ENCODE assay signal across 30 mouse cellular contexts in the genomic region with DNA sequence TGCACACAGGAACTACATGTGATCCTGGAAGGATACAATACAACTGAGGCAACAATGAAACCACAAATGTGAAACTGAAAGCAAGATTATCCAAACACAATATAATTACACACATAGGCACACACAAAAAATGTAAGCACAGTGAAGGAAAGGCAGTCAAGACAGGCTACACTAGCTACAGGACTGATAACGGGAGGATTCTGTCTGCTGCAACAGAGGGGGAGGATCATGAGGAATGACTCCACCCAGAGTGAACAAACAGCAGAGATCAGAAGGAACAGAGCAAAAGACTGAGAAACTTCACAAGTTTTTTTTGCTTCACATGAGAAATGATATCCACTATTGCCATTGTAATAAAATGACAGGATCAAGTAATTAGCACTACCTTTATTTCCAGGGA. TPM values are rescaled to one million over a fixed set of nuclear protein-coding genes. Genes with fewer than 3 reads are reported as not detected.
A peak's percentile ranks its signal among the peaks of the same experiment; 100 is the strongest.
DNase-seq lines count a peak whose midpoint lies in the region; ATAC-seq and TF ChIP-seq lines count a peak whose summit lies in the region.
"Had no signal": no experiment of that assay in that cellular context is flagged by ENCODE, and none has a peak within 500 bp of the region (broad histone marks: within the 10 kb centered on the region; RNA-seq: fewer than 3 reads in every experiment).

No protein-coding gene starts in this region.

- ATAC-seq in liver, embryonic 12.5 days = peak; percentile 54; the same call in 1 of the 2 replicates
- no peak for ATAC-seq in liver, postnatal 0 days
- ATAC-seq in erythroid progenitor cell, adult 5-6 weeks (replicated peaks; ENCODE audit: low FRiP score, poor library complexity, severe bottlenecking) = peak; percentile 52
- peak; percentile 60 for ATAC-seq in megakaryocyte progenitor cell, adult 5-6 weeks (replicated peaks; ENCODE audit: poor library complexity)
- no peak for ATAC-seq in hindbrain, embryonic 12.5 days (ENCODE audit: low FRiP score)
- no peak for ATAC-seq in inflammation-experienced regulatory T-cells, adult 6 months
- ATAC-seq: CD4-positive, CD25-positive, alpha-beta regulatory T cell, adult 4 months; forebrain, embryonic 13.5 days; forebrain, embryonic 15.5 days; forebrain, postnatal 0 days had no signal

- no peak for TF ChIP-seq CTCF in liver, postnatal 0 days (IDR thresholded peaks at IDR 0.05; ENCODE audit: low read depth)
- TF ChIP-seq CTCF in MEL (IDR thresholded peaks at IDR 0.05 in 2 of 3, conservative IDR thresholded peaks at IDR 0.05 in 1 of 3; ENCODE audit: control insufficient read depth in 1 of 3, insufficient read depth in 1 of 3, low read depth in 2 of 3, low read length in 3 of 3, poor library complexity in 1 of 3, severe bottlenecking in 1 of 3) = no peak

- no peak for TF ChIP-seq POLR2A in MEL (IDR thresholded peaks at IDR 0.05; ENCODE audit: control insufficient read depth in 1 of 2, insufficient read depth in 1 of 2, low read depth in 1 of 2, low read length in 2 of 2, poor library complexity in 1 of 2)

- TF ChIP-seq EP300 in liver, postnatal 0 days (IDR thresholded peaks at IDR 0.05; ENCODE audit: low read depth) = no peak
- no peak for TF ChIP-seq EP300 in MEL (IDR thresholded peaks at IDR 0.05; ENCODE audit: low read depth in 1 of 2, low read length in 2 of 2)

- peaks cover 12% of the 10 kb centered on the region for H3K4me1 ChIP-seq in liver, embryonic 12.5 days
- no peaks in the 10 kb centered on the region for H3K4me1 ChIP-seq in liver, postnatal 0 days (ENCODE audit: insufficient read depth)
- peaks cover 0 to 5% of the 10 kb centered on the region in 2 experiments; a peak in 2 of 4 replicates for H3K4me1 ChIP-seq in MEL (ENCODE audit: control insufficient read depth in 1 of 2, insufficient read depth in 2 of 2, low read length in 2 of 2)
- H3K4me1 ChIP-seq in hindbrain, embryonic 12.5 days = no peaks in the 10 kb centered on the region
- H3K4me1 ChIP-seq: embryonic facial prominence, embryonic 13.5 days; embryonic facial prominence, embryonic 15.5 days; forebrain, embryonic 13.5 days; forebrain, embryonic 15.5 days had no signal

- H3K9me3 ChIP-seq in liver, embryonic 12.5 days (replicated peaks) = no peaks in the 10 kb centered on the region
- no peaks in the 10 kb centered on the region for H3K9me3 ChIP-seq in liver, postnatal 0 days (ENCODE audit: low read length)
- no peaks in the 10 kb centered on the region for H3K9me3 ChIP-seq in MEL (replicated peaks; ENCODE audit: insufficient read depth, low read length)
- H3K9me3 ChIP-seq in hindbrain, embryonic 12.5 days (replicated peaks) = no peaks in the 10 kb centered on the region
- H3K9me3 ChIP-seq: embryonic facial prominence, embryonic 13.5 days; embryonic facial prominence, embryonic 15.5 days; forebrain, embryonic 13.5 days; forebrain, embryonic 15.5 days; G1E had no signal

- peaks cover 98% of the 10 kb centered on the region for H3K36me3 ChIP-seq in liver, embryonic 12.5 days
- peaks cover 42% of the 10 kb centered on the region for H3K36me3 ChIP-seq in liver, postnatal 0 days (replicated peaks; ENCODE audit: insufficient read depth, low read length)
- peaks cover 6 to 53% of the 10 kb centered on the region in 2 experiments for H3K36me3 ChIP-seq in MEL (ENCODE audit: control insufficient read depth in 1 of 2, insufficient read depth in 2 of 2, low read length in 2 of 2)
- H3K36me3 ChIP-seq in hindbrain, embryonic 12.5 days = peaks cover 29% of the 10 kb centered on the region

- no peak for DNase-seq in liver, postnatal 0 days
- peak; percentile 54 for DNase-seq in MEL (ENCODE audit: low read depth, low spot score)
- DNase-seq in B cell, adult 2 months = no peak
- DNase-seq: adrenal gland, adult 2 months; adrenal gland, postnatal 10 days; adrenal gland, postnatal 25 days; cerebellum, adult 11 months; cerebellum, adult 18-20 months; cerebellum, adult 8-10 months; cerebellum, adult 9-11 months; cerebellum, postnatal 14 days; cerebellum, postnatal 36 days; embryo, embryonic 11 days; forebrain, postnatal 0 days had no signal

- H3K79me2 ChIP-seq in MEL (ENCODE audit: control insufficient read depth, insufficient read depth, low read length, poor library complexity) = no peaks in the 10 kb centered on the region

- H3K27me3 ChIP-seq in liver, embryonic 12.5 days (replicated peaks) = no peaks in the 10 kb centered on the region
- H3K27me3 ChIP-seq in liver, postnatal 0 days (ENCODE audit: insufficient read depth, low read length) = no peaks in the 10 kb centered on the region
- no peaks in the 10 kb centered on the region for H3K27me3 ChIP-seq in MEL (ENCODE audit: control insufficient read depth in 1 of 2, insufficient read depth in 2 of 2, low read length in 2 of 2)
- H3K27me3 ChIP-seq in hindbrain, embryonic 12.5 days = no peaks in the 10 kb centered on the region
- H3K27me3 ChIP-seq: CH12.LX; embryonic facial prominence, embryonic 13.5 days; embryonic facial prominence, embryonic 15.5 days; forebrain, embryonic 13.5 days; forebrain, embryonic 15.5 days had no signal

- TF ChIP-seq RAD21 in MEL (IDR thresholded peaks at IDR 0.05; ENCODE audit: low read depth, low read length) = no peak

- no peak overlapping the region for H3K9ac ChIP-seq in liver, embryonic 12.5 days
- no peak overlapping the region for H3K9ac ChIP-seq in liver, postnatal 0 days (replicated peaks)
- H3K9ac ChIP-seq in MEL (ENCODE audit: control insufficient read depth, low read depth, low read length, poor library complexity, severe bottlenecking) = no peak overlapping the region
- H3K9ac ChIP-seq in hindbrain, embryonic 12.5 days = no peak overlapping the region
- H3K9ac ChIP-seq: embryonic facial prominence, embryonic 13.5 days; embryonic facial prominence, embryonic 15.5 days; forebrain, embryonic 13.5 days; forebrain, embryonic 15.5 days; forebrain, postnatal 0 days had no signal

- no peak overlapping the region for H3K4me3 ChIP-seq in liver, embryonic 12.5 days
- no peak overlapping the region for H3K4me3 ChIP-seq in liver, postnatal 0 days (ENCODE audit: low read depth, low read length)
- H3K4me3 ChIP-seq in MEL (ENCODE audit: control insufficient read depth in 1 of 2, insufficient read depth in 1 of 2, low read depth in 2 of 2, low read length in 2 of 2) = no peak overlapping the region
- H3K4me3 ChIP-seq in hindbrain, embryonic 12.5 days = no peak overlapping the region
- H3K4me3 ChIP-seq: embryonic facial prominence, embryonic 13.5 days; embryonic facial prominence, embryonic 15.5 days; erythroblast, embryonic 14.5 days; forebrain, embryonic 13.5 days; forebrain, embryonic 15.5 days had no signal

- H3K4me2 ChIP-seq in liver, embryonic 12.5 days = no peak overlapping the region
- H3K4me2 ChIP-seq in liver, postnatal 0 days (ENCODE audit: low read depth, low read length) = no peak overlapping the region
- no peak overlapping the region for H3K4me2 ChIP-seq in hindbrain, embryonic 12.5 days (replicated peaks)
- H3K4me2 ChIP-seq: embryonic facial prominence, embryonic 13.5 days; embryonic facial prominence, embryonic 15.5 days; forebrain, embryonic 13.5 days; forebrain, embryonic 15.5 days had no signal

- 31% methylated on average over 1 of the region's 1 CpGs for WGBS in liver, embryonic 12.5 days (ENCODE audit: insufficient replicate concordance)
- 44% methylated on average over 1 of the region's 1 CpGs for WGBS in liver, postnatal 0 days (ENCODE audit: insufficient replicate concordance)
- WGBS in hindbrain, embryonic 12.5 days = 97% methylated on average over 1 of the region's 1 CpGs

- H3K27ac ChIP-seq in liver, embryonic 12.5 days = no peak overlapping the region
- no peak overlapping the region for H3K27ac ChIP-seq in liver, postnatal 0 days (ENCODE audit: low read depth)
- no peak overlapping the region for H3K27ac ChIP-seq in MEL (ENCODE audit: control insufficient read depth, low read depth, low read length)
- H3K27ac ChIP-seq in hindbrain, embryonic 12.5 days = no peak overlapping the region
- H3K27ac ChIP-seq: embryonic facial prominence, embryonic 13.5 days; embryonic facial prominence, embryonic 15.5 days; forebrain, embryonic 13.5 days; forebrain, embryonic 15.5 days had no signal

RNA-seq across cellular contexts. Expression of a gene that starts 16.3 kb away (rescaled TPM):
- 26.5 and 28.4 TPM in 2 replicates for polyA plus RNA-seq in liver, embryonic 12.5 days (2016; fragmentation: Nextera tagmentation; extraction: Ambion mirVana)
- polyA plus RNA-seq in liver, postnatal 0 days (2015; fragmentation: Nextera tagmentation; extraction: Ambion mirVana) = 2.7 and 4.1 TPM in 2 replicates
- total RNA-seq in MEL (2012; rRNA removed) = 60.6 and 67.5 TPM in 2 replicates
- 10 to 100 TPM in 1 of 2 experiments, not detected in 1; 89.2 TPM for polyA plus RNA-seq in MEL (2012; ENCODE audit: insufficient read depth in 1 of 2, insufficient read length in 2 of 2, low read depth in 1 of 2, low replicate concordance in 2 of 2, missing spikeins in 1 of 2)
- total RNA-seq in erythroid progenitor cell, adult 5-6 weeks (2015; ENCODE audit: low replicate concordance) = 90.5 and 94.3 TPM in 2 replicates
- total RNA-seq in erythroid progenitor cell, adult 5-6 weeks (2017; ENCODE audit: low replicate concordance) = 234 and 281 TPM in 2 replicates
- 37.7 and 48.5 TPM in 2 replicates for total RNA-seq in megakaryocyte progenitor cell, adult 5-6 weeks (2015)
- total RNA-seq in megakaryocyte progenitor cell, adult 5-6 weeks (2017) = 134 and 155 TPM in 2 replicates
- 19.6 and 21.8 TPM in 2 replicates for polyA plus RNA-seq in hindbrain, embryonic 12.5 days (2016; fragmentation: Nextera tagmentation; extraction: Ambion mirVana)
- polyA plus RNA-seq in inflammation-experienced regulatory T-cells, adult 6 months (2017; shearing (Covaris generic)) = 10 to 100 TPM in 1 of 3 experiments, 1 to 10 TPM in 2; 4.2 to 12.4 (median 5.0) TPM

RNA-seq across cellular contexts. Expression of a gene that starts 16.5 kb away (rescaled TPM):
- polyA plus RNA-seq in liver, embryonic 12.5 days (2016; fragmentation: Nextera tagmentation; extraction: Ambion mirVana) = 1,196 and 1,210 TPM in 2 replicates
- 600 and 612 TPM in 2 replicates for polyA plus RNA-seq in liver, postnatal 0 days (2015; fragmentation: Nextera tagmentation; extraction: Ambion mirVana)
- 1,761 and 1,775 TPM in 2 replicates for total RNA-seq in MEL (2012; rRNA removed)
- 1,000 to 10,000 TPM in 1 of 2 experiments, 100 to 1,000 TPM in 1; 124 to 3,157 TPM for polyA plus RNA-seq in MEL (2012; ENCODE audit: insufficient read depth in 1 of 2, insufficient read length in 2 of 2, low read depth in 1 of 2, low replicate concordance in 2 of 2, missing spikeins in 1 of 2)
- 955 and 1,003 TPM in 2 replicates for total RNA-seq in erythroid progenitor cell, adult 5-6 weeks (2015; ENCODE audit: low replicate concordance)
- 556 and 679 TPM in 2 replicates for total RNA-seq in erythroid progenitor cell, adult 5-6 weeks (2017; ENCODE audit: low replicate concordance)
- total RNA-seq in megakaryocyte progenitor cell, adult 5-6 weeks (2015) = 4,149 and 4,331 TPM in 2 replicates
- total RNA-seq in megakaryocyte progenitor cell, adult 5-6 weeks (2017) = 2,914 and 3,251 TPM in 2 replicates
- 811 and 819 TPM in 2 replicates for polyA plus RNA-seq in hindbrain, embryonic 12.5 days (2016; fragmentation: Nextera tagmentation; extraction: Ambion mirVana)
- 1,000 to 10,000 TPM; 2,319 to 3,701 (median 3,342) TPM for polyA plus RNA-seq in inflammation-experienced regulatory T-cells, adult 6 months (2017; shearing (Covaris generic))

RNA-seq across cellular contexts. Expression of a gene that starts 22.4 kb away (rescaled TPM):
- polyA plus RNA-seq in liver, embryonic 12.5 days (2016; fragmentation: Nextera tagmentation; extraction: Ambion mirVana) = 14.9 and 17.4 TPM in 2 replicates
- 12.7 and 14.8 TPM in 2 replicates for polyA plus RNA-seq in liver, postnatal 0 days (2015; fragmentation: Nextera tagmentation; extraction: Ambion mirVana)
- total RNA-seq in MEL (2012; rRNA removed) = 9.4 and 10.6 TPM in 2 replicates
- 1 to 10 TPM in 1 of 2 experiments, not detected in 1; 8.6 TPM for polyA plus RNA-seq in MEL (2012; ENCODE audit: insufficient read depth in 1 of 2, insufficient read length in 2 of 2, low read depth in 1 of 2, low replicate concordance in 2 of 2, missing spikeins in 1 of 2)
- total RNA-seq in erythroid progenitor cell, adult 5-6 weeks (2015; ENCODE audit: low replicate concordance) = 7.9 and 20.5 TPM in 2 replicates
- total RNA-seq in erythroid progenitor cell, adult 5-6 weeks (2017; ENCODE audit: low replicate concordance) = 10.8 and 15.1 TPM in 2 replicates
- total RNA-seq in megakaryocyte progenitor cell, adult 5-6 weeks (2015) = 16.5 and 20.7 TPM in 2 replicates
- 47.4 and 48.2 TPM in 2 replicates for total RNA-seq in megakaryocyte progenitor cell, adult 5-6 weeks (2017)
- 32.2 and 36.2 TPM in 2 replicates for polyA plus RNA-seq in hindbrain, embryonic 12.5 days (2016; fragmentation: Nextera tagmentation; extraction: Ambion mirVana)
- polyA plus RNA-seq in inflammation-experienced regulatory T-cells, adult 6 months (2017; shearing (Covaris generic)) = 10 to 100 TPM; 55.9 to 72.3 (median 57.0) TPM

RNA-seq across cellular contexts. Expression of a gene that starts 39.7 kb away (rescaled TPM):
- not detected in 2 replicates for polyA plus RNA-seq in liver, embryonic 12.5 days (2016; fragmentation: Nextera tagmentation; extraction: Ambion mirVana)
- not detected in 2 replicates for polyA plus RNA-seq in liver, postnatal 0 days (2015; fragmentation: Nextera tagmentation; extraction: Ambion mirVana)
- 0.46 and 0.54 TPM in 2 replicates for total RNA-seq in MEL (2012; rRNA removed)
- polyA plus RNA-seq in MEL (2012; ENCODE audit: insufficient read depth in 1 of 2, insufficient read length in 2 of 2, low read depth in 1 of 2, low replicate concordance in 2 of 2, missing spikeins in 1 of 2) = not detected
- total RNA-seq in erythroid progenitor cell, adult 5-6 weeks (2015; ENCODE audit: low replicate concordance) = not detected in 2 replicates
- not detected in 2 replicates for total RNA-seq in erythroid progenitor cell, adult 5-6 weeks (2017; ENCODE audit: low replicate concordance)
- total RNA-seq in megakaryocyte progenitor cell, adult 5-6 weeks (2015) = not detected in 2 replicates
- not detected in 2 replicates for total RNA-seq in megakaryocyte progenitor cell, adult 5-6 weeks (2017)
- not detected in 2 replicates for polyA plus RNA-seq in hindbrain, embryonic 12.5 days (2016; fragmentation: Nextera tagmentation; extraction: Ambion mirVana)
- not detected for polyA plus RNA-seq in inflammation-experienced regulatory T-cells, adult 6 months (2017; shearing (Covaris generic))
- total RNA-seq: forebrain, postnatal 0 days; G1E had no signal
- polyA plus RNA-seq: brain, embryonic 14.5 days; CD4-positive, CD25-positive, alpha-beta regulatory T cell, adult 4 months; embryonic facial prominence, embryonic 11.5 days; embryonic facial prominence, embryonic 13.5 days; erythroblast, embryonic 14.5 days; forebrain, embryonic 11.5 days; forebrain, embryonic 13.5 days; forebrain, embryonic 15.5 days; forebrain, postnatal 0 days; G1E had no signal

Comparison
In these comparisons a context has a peak if more than half of its experiments do, and no peak if none do; other contexts are left out.
1. ATAC-seq: peak in liver, embryonic 12.5 days (single experiment), erythroid progenitor cell, adult 5-6 weeks (single experiment) and megakaryocyte progenitor cell, adult 5-6 weeks (single experiment); none in liver, postnatal 0 days (single experiment), hindbrain, embryonic 12.5 days (single experiment) and inflammation-experienced regulatory T-cells, adult 6 months (single experiment).